ENCODE assay signal across 22 mouse cellular contexts in genomic region chrX:142821239-142821638, GRCm38 (mm10).
DNase-seq lines count a peak whose midpoint lies in the region; ATAC-seq lines count a peak whose summit lies in the region.
"Had no signal": no experiment of that assay in that cellular context is flagged by ENCODE, and none has a peak within 500 bp of the region (broad histone marks: within the 10 kb centered on the region; RNA-seq: fewer than 3 reads in every experiment).

No protein-coding gene starts in this region.

- no peak overlapping the region for H3K9ac ChIP-seq in heart, embryonic 13.5 days
- no peak overlapping the region for H3K9ac ChIP-seq in intestine, embryonic 16.5 days (ENCODE audit: low read depth, low read length)
- H3K9ac ChIP-seq in intestine, embryonic 15.5 days, result no peak overlapping the region
- H3K9ac ChIP-seq: forebrain, embryonic 13.5 days; forebrain, postnatal 0 days; hindbrain, embryonic 12.5 days had no signal

- ATAC-seq in heart, embryonic 13.5 days (ENCODE audit: extremely low read depth, insufficient number of reproducible peaks, low FRiP score, low TSS enrichment), result peak; percentile 25; the same call in 1 of the 2 replicates
- ATAC-seq in intestine, embryonic 16.5 days, result 0 out of 2 replicates have a peak, but pooled peaks have one; percentile 13
- no peak for ATAC-seq in intestine, embryonic 15.5 days
- peak; percentile 25 for ATAC-seq in granulocyte monocyte progenitor cell, adult 5-6 weeks (replicated peaks; ENCODE audit: poor library complexity, severe bottlenecking)
- no peak for ATAC-seq in megakaryocyte, adult 5-6 weeks (ENCODE audit: poor library complexity, severe bottlenecking)
- ATAC-seq: CD4-positive, CD25-positive, alpha-beta regulatory T cell, adult 4 months; hindbrain, embryonic 16.5 days; inflammation-experienced regulatory T-cells, adult 6 months had no signal

- H3K27me3 ChIP-seq in heart, embryonic 13.5 days (replicated peaks), result no peaks in the 10 kb centered on the region; the same call in 1 of the 2 replicates
- no peaks in the 10 kb centered on the region for H3K27me3 ChIP-seq in intestine, embryonic 16.5 days (replicated peaks; ENCODE audit: control insufficient read depth, insufficient read depth, low read length)
- H3K27me3 ChIP-seq in intestine, embryonic 15.5 days (replicated peaks), result no peaks in the 10 kb centered on the region
- H3K27me3 ChIP-seq: forebrain, embryonic 13.5 days had no signal

- no peak overlapping the region for H3K4me2 ChIP-seq in heart, embryonic 13.5 days
- H3K4me2 ChIP-seq in intestine, embryonic 16.5 days (ENCODE audit: low read depth, low read length), result no peak overlapping the region
- H3K4me2 ChIP-seq in intestine, embryonic 15.5 days (replicated peaks), result no peak overlapping the region
- H3K4me2 ChIP-seq: forebrain, embryonic 13.5 days; hindbrain, embryonic 12.5 days had no signal

- H3K36me3 ChIP-seq in heart, embryonic 13.5 days, result no peaks in the 10 kb centered on the region
- no peaks in the 10 kb centered on the region for H3K36me3 ChIP-seq in intestine, embryonic 16.5 days (ENCODE audit: control insufficient read depth, insufficient read depth, low read length)
- H3K36me3 ChIP-seq in intestine, embryonic 15.5 days, result no peaks in the 10 kb centered on the region
- H3K36me3 ChIP-seq: embryonic facial prominence, embryonic 10.5 days; hindbrain, embryonic 12.5 days had no signal

- DNase-seq in heart, adult 11 months, result peak; percentile 76
- DNase-seq in heart, postnatal 25 days (ENCODE audit: low spot score), result no peak
- DNase-seq in heart, adult 8-10 months (ENCODE audit: low spot score), result no peak
- DNase-seq: adrenal gland, adult 8-10 months; adrenal gland, postnatal 36 days; cerebellum, adult 2 months; gastrocnemius, adult 2 months; gastrocnemius, postnatal 25 days; kidney, adult 18-20 months had no signal

- H3K27ac ChIP-seq in heart, embryonic 13.5 days (replicated peaks), result peak overlapping the region; percentile 55
- H3K27ac ChIP-seq in intestine, embryonic 16.5 days (ENCODE audit: low read length), result no peak overlapping the region
- no peak overlapping the region for H3K27ac ChIP-seq in intestine, embryonic 15.5 days
- H3K27ac ChIP-seq: embryonic facial prominence, embryonic 10.5 days; forebrain, embryonic 13.5 days; gastrocnemius, adult 2 months; hindbrain, embryonic 12.5 days had no signal

- no peak overlapping the region for H3K4me3 ChIP-seq in heart, embryonic 13.5 days
- H3K4me3 ChIP-seq in intestine, embryonic 16.5 days (ENCODE audit: low read length), result no peak overlapping the region
- no peak overlapping the region for H3K4me3 ChIP-seq in intestine, embryonic 15.5 days (replicated peaks)
- H3K4me3 ChIP-seq: embryonic facial prominence, embryonic 10.5 days; forebrain, embryonic 13.5 days; gastrocnemius, adult 2 months; hindbrain, embryonic 12.5 days had no signal

- no peaks in the 10 kb centered on the region for H3K9me3 ChIP-seq in heart, embryonic 13.5 days
- H3K9me3 ChIP-seq in intestine, embryonic 16.5 days (ENCODE audit: control insufficient read depth, low read length), result no peaks in the 10 kb centered on the region
- H3K9me3 ChIP-seq in intestine, embryonic 15.5 days, result no peaks in the 10 kb centered on the region
- H3K9me3 ChIP-seq: embryonic facial prominence, embryonic 10.5 days; forebrain, embryonic 13.5 days; G1E; hindbrain, embryonic 12.5 days had no signal

- peaks cover 48% of the 10 kb centered on the region for H3K4me1 ChIP-seq in heart, embryonic 13.5 days
- H3K4me1 ChIP-seq in intestine, embryonic 16.5 days (ENCODE audit: control insufficient read depth, insufficient read depth, low read length), result no peaks in the 10 kb centered on the region
- no peaks in the 10 kb centered on the region for H3K4me1 ChIP-seq in intestine, embryonic 15.5 days (replicated peaks)
- H3K4me1 ChIP-seq: forebrain, embryonic 13.5 days; hindbrain, embryonic 12.5 days had no signal

- 43% methylated on average over 6 of the region's 6 CpGs for WGBS in heart, embryonic 13.5 days
- WGBS in intestine, embryonic 16.5 days, result 79% methylated on average over 6 of the region's 6 CpGs
- WGBS in intestine, embryonic 15.5 days, result 80% methylated on average over 6 of the region's 6 CpGs

- intact Hi-C loops in heart, postnatal 25 days (cut with DNase I), result no loop called here

Comparison
In these comparisons a context has a peak if more than half of its experiments do, and no peak if none do; other contexts are left out.
1. ATAC-seq: peak in heart, embryonic 13.5 days (single experiment), intestine, embryonic 16.5 days (single experiment) and granulocyte monocyte progenitor cell, adult 5-6 weeks (single experiment); none in intestine, embryonic 15.5 days (single experiment) and megakaryocyte, adult 5-6 weeks (single experiment).